Mouse (Mus musculus) liver, embryonic 16.5 days (tissue): ENCODE measurements at regions not wholly inside any gene's neighbourhood (a gene's known extent, or its start where the extent isn't known, plus 50 kb on each side); places are given as distances from the start of the nearest gene placed in this dataset.

Source experiments
- ATAC-seq: fragments of 200-750 bp; cut with Nextera tagmentation; 2 replicates; pipeline ENCODE4 v1.8.0; 2017; ENCODE audit warnings: low read depth, mild to moderate bottlenecking, moderate number of reproducible peaks, moderate library complexity
- H3K27ac ChIP-seq: fragments of 300-500 bp; sonication (generic); 2 replicates; pipeline ENCODE4 v1.5.1; 2014; ENCODE audit warnings: mild to moderate bottlenecking, low read length
- H3K27me3 ChIP-seq: fragments of 300-500 bp; sonication (generic); 2 replicates; pipeline ENCODE4 v1.6.1; 2014; ENCODE audit warnings: low read depth, low read length, mixed read lengths; ENCODE audit not compliant: control insufficient read depth, insufficient read depth
- H3K36me3 ChIP-seq: fragments of 300-500 bp; sonication (generic); 2 replicates; pipeline ENCODE4 v1.6.1; 2014; ENCODE audit warnings: mild to moderate bottlenecking; ENCODE audit not compliant: control insufficient read depth, insufficient read depth
- H3K4me1 ChIP-seq: fragments of 300-500 bp; sonication (generic); 2 replicates; pipeline ENCODE4 v1.6.1; 2014; ENCODE audit warnings: low read depth, low read length, mixed read lengths; ENCODE audit not compliant: control insufficient read depth
- H3K4me2 ChIP-seq: fragments of 300-500 bp; sonication (generic); 2 replicates; pipeline ENCODE4 v1.6.1; 2014; ENCODE audit warnings: low read depth, low read length, mixed read lengths
- H3K4me3 ChIP-seq: fragments of 300-500 bp; sonication (generic); 2 replicates; pipeline ENCODE4 v1.5.1; 2014; ENCODE audit warnings: low read depth, mild to moderate bottlenecking, low read length
- H3K9ac ChIP-seq: fragments of 300-500 bp; sonication (generic); 2 replicates; pipeline ENCODE4 v1.6.1; 2014; ENCODE audit warnings: low read depth, low read length
- H3K9me3 ChIP-seq: fragments of 300-500 bp; sonication (generic); replicated peaks from 2 replicates; pipeline ENCODE4 v1.6.1; 2016; ENCODE audit warnings: low read length; ENCODE audit not compliant: control insufficient read depth
- WGBS: fragments of 180-500 bp; shearing (Covaris S2); extraction: QIAGEN DNeasy Blood & Tissue Kit; methylation state at CpG from one replicate; pipeline ENCODE4 v1.1.7; 2014; ENCODE audit not compliant: insufficient replicate concordance; 5-methylcytosine and 5-hydroxymethylcytosine counted together

DNA sequence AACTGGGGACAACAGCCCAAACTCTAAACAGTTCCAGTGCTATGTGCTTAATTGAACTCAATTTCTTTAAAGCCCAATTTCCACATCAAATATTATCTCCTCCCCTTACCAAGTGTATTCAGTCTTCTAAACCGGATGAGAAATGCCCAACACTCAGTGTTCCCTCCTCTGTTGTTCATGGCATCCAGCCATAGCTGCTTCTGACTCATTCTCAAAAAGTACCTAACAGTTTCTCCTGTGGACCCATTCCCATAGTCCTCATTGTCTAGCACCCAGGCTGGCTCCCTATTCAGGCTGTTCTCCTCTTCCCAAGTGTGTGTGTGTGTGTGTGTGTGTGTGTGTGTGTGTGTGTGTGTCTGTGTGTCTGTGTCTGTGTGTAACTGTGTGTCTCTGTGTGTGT lies 478.7 kb downstream of the Pdcd6ip start:
- Histone ChIP-seq H3K4me2 (no peak overlapping the region), H3K36me3 (no peaks in the 10 kb centered on the region), H3K9me3 (no peaks in the 10 kb centered on the region; the same call in 1 of the 2 replicates), H3K9ac (no peak overlapping the region), H3K4me3 (no peak overlapping the region), H3K27ac (no peak overlapping the region), H3K27me3 (no peaks in the 10 kb centered on the region), H3K4me1 (no peaks in the 10 kb centered on the region)
- 56% methylated on average over 1 of the region's 1 CpGs for WGBS
- no peak for ATAC-seq

GRCm38 (mm10) chr9:113213930-113214329 lies 494.1 kb downstream of the Pdcd6ip start:
- Histone ChIP-seq H3K4me3 (no peak overlapping the region), H3K27ac (no peak overlapping the region), H3K9me3 (no peaks in the 10 kb centered on the region), H3K27me3 (no peaks in the 10 kb centered on the region), H3K9ac (no peak overlapping the region), H3K36me3 (no peaks in the 10 kb centered on the region), H3K4me1 (no peaks in the 10 kb centered on the region), H3K4me2 (no peak overlapping the region)
- 44% methylated on average over 5 of the region's 5 CpGs for WGBS
- no peak for ATAC-seq

DNA sequence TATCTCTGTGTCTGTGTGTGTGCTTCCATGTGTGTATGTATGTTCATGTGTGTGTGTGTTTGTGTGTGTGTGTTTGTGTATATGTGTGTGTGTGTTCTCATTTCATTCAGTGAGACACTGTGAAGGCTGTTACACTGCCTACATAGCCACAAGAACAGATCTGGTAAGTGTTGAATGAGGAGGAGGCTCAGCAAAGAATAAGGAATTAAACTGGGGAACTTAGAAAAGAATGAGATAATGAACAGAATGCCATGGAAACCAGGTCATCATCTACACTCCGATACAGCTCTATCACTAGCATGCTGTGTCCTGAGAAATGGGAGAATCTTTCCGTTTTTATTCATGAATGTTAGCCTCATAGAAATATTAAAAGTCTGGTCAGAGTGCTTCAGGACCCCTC lies 495.7 kb downstream of the Pdcd6ip start:
- no peaks in the 10 kb centered on the region for H3K36me3 ChIP-seq
- H3K27me3 ChIP-seq: no peaks in the 10 kb centered on the region
- no peaks in the 10 kb centered on the region for H3K9me3 ChIP-seq
- ATAC-seq: no peak
- H3K9ac ChIP-seq: no peak overlapping the region
- H3K4me3 ChIP-seq: no peak overlapping the region
- H3K4me2 ChIP-seq: no peak overlapping the region
- H3K27ac ChIP-seq: no peak overlapping the region
- H3K4me1 ChIP-seq: no peaks in the 10 kb centered on the region
- WGBS: 58% methylated on average over 2 of the region's 2 CpGs

DNA sequence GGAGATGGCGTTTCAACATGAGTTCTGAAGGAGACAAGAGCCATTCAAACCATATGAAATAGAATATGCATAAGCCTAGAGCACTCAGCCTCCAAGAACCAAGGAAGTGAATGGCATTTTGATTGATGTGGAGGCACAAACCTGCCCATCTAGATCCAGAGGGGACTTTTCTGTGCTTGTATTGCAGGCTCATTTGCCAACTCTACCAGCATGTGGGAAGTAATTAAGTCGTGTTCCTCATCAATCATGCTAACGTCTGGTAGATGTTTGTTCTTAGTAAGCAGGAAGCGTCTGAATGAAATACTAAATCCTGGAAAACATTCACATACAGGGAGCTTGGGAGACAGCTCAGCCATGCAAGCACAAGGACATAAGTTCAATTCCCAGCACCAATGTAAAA lies 499.9 kb downstream of the Pdcd6ip start:
- Histone ChIP-seq H3K4me1 (no peaks in the 10 kb centered on the region), H3K27me3 (no peaks in the 10 kb centered on the region), H3K9ac (no peak overlapping the region), H3K4me3 (no peak overlapping the region), H3K4me2 (no peak overlapping the region), H3K36me3 (no peaks in the 10 kb centered on the region), H3K9me3 (no peaks in the 10 kb centered on the region), H3K27ac (no peak overlapping the region)
- 41% methylated on average over 4 of the region's 4 CpGs for WGBS
- ATAC-seq: no peak

DNA sequence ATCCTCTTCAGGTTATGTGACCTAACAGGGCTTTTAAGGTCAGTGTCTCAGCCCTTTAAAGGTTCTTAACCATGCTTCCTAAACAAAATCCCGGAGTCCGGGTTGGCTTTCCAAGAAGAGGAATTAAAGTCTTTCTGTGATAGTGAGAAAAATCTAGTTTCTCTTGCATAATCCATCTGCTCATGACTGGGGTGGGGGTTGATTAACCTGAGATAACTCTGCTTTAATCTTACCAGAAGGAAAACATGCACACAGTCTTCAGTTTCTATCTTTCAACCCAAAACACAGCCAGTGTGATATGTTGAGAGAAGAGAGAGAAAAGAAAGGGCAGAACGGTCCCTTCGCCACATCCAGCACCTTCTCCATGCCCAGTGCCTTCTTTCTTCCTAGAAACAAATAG lies 508.8 kb downstream of the Pdcd6ip start:
- ATAC-seq: no peak

DNA sequence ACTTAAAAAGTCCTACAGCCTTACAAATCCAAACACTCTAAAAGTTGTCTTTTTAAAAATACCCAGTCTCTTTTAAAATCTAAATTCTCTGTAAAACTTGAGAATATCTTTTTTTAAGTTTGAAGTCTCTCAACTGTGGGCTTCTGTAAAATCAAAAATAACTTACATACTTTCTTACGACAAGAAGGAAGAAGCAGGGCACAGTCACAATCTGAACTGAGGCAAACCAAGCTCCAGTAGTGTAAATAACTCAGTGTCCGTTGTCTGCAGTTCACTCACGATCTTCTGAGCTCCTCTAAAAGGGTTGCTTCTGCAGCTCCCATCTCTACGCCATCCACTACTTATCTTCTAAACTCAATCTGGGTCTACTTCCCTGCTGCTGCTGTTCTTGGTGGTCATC lies 512.5 kb downstream of the Pdcd6ip start:
- H3K9me3 ChIP-seq: peaks cover 4% of the 10 kb centered on the region; the same call in 1 of the 2 replicates
- 61% methylated on average over 4 of the region's 4 CpGs for WGBS
- no peak overlapping the region for H3K27ac ChIP-seq
- no peak overlapping the region for H3K4me3 ChIP-seq
- no peak overlapping the region for H3K4me2 ChIP-seq
- H3K36me3 ChIP-seq: no peaks in the 10 kb centered on the region
- H3K4me1 ChIP-seq: no peaks in the 10 kb centered on the region
- ATAC-seq: no peak
- no peak overlapping the region for H3K9ac ChIP-seq
- H3K27me3 ChIP-seq: no peaks in the 10 kb centered on the region

More for the DNA sequence above, 508.8 kb downstream of the Pdcd6ip start:
- no peak overlapping the region for H3K4me2 ChIP-seq
- H3K4me1 ChIP-seq: no peaks in the 10 kb centered on the region
- H3K9me3 ChIP-seq: no peaks in the 10 kb centered on the region; the same call in 1 of the 2 replicates
- H3K36me3 ChIP-seq: no peaks in the 10 kb centered on the region
- H3K27me3 ChIP-seq: no peaks in the 10 kb centered on the region
- no peak overlapping the region for H3K9ac ChIP-seq
- 66% methylated on average over 4 of the region's 4 CpGs for WGBS
- no peak overlapping the region for H3K27ac ChIP-seq
- no peak overlapping the region for H3K4me3 ChIP-seq

DNA sequence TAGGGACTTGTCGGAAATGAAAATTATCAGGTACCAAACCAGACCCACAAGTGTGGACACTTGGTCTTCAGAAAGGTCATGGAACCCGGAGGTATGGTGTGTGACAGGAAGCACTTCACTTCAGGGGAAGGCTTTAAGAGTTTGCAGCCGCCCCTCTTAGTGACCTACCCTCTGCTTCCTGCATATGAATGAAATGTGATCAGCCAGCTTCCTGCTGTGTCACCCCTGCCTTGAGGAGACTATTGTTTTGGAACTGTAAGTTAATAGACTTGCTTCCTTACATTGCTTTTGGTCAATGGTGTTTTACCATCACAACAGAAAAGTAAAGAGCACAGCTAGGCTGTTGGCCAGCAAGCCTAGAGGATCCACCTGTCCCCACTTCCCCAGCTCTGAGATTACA lies 515.3 kb downstream of the Pdcd6ip start:
- ATAC-seq: no peak
- H3K9me3 ChIP-seq: 0 out of 2 replicates have a peak, but pooled peaks cover 4% of the 10 kb centered on the region
- H3K9ac ChIP-seq: no peak overlapping the region
- no peak overlapping the region for H3K27ac ChIP-seq
- no peaks in the 10 kb centered on the region for H3K36me3 ChIP-seq
- H3K4me3 ChIP-seq: no peak overlapping the region
- 30% methylated on average over 3 of the region's 3 CpGs for WGBS
- H3K4me2 ChIP-seq: no peak overlapping the region
- H3K4me1 ChIP-seq: no peaks in the 10 kb centered on the region
- H3K27me3 ChIP-seq: no peaks in the 10 kb centered on the region

DNA sequence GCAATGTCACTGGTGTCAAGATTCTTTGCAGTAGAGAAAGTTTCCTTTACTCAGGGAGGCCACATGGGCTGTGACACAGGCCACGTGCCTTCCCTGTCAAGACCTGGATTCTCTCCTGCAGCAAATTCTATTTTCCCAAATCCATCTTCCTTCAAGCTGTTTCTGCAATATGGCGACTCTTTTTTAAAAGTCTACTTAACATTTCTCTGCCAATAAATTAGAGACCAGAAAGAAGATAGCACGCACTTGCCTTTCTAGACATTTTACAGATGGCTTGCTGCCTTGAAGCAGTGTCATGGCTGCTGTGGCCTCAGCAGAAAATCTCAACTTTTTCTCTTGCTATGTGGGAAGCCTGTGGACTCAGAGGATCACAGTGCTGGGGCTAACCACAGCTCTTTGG lies 516.9 kb downstream of the Pdcd6ip start:
- no peaks in the 10 kb centered on the region for H3K27me3 ChIP-seq

DNA sequence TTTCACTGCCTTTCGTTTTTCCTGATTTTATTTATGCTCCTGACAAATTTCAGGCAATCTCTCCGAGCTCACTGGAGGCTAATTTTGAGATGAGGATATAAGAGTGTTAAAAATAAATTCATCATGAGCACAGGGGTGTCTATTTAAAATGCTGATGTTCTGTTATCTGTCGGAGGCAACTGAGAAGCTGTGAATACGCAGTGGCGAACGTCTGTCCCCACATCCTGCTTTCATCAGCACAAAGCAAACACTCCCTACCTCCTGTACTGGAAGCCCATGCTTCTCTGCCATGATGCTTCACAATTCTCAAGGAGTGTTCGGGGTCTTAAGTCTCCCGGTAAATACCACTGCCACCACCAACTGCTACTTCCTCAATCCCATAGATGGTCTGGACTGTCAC lies 526.9 kb downstream of the Pdcd6ip start:
- no peaks in the 10 kb centered on the region; the same call in 1 of the 2 replicates for H3K9me3 ChIP-seq
- WGBS: 60% methylated on average over 8 of the region's 8 CpGs
- H3K4me1 ChIP-seq: no peaks in the 10 kb centered on the region
- ATAC-seq: no peak
- no peaks in the 10 kb centered on the region for H3K27me3 ChIP-seq
- H3K4me2 ChIP-seq: no peak overlapping the region
- H3K4me3 ChIP-seq: no peak overlapping the region
- H3K27ac ChIP-seq: no peak overlapping the region
- no peak overlapping the region for H3K9ac ChIP-seq
- H3K36me3 ChIP-seq: no peaks in the 10 kb centered on the region

More for the DNA sequence above, 516.9 kb downstream of the Pdcd6ip start:
- Histone ChIP-seq H3K9me3 (0 out of 2 replicates have a peak, but pooled peaks cover 4% of the 10 kb centered on the region), H3K4me3 (no peak overlapping the region), H3K9ac (no peak overlapping the region), H3K4me1 (no peaks in the 10 kb centered on the region), H3K36me3 (no peaks in the 10 kb centered on the region), H3K27ac (no peak overlapping the region), H3K4me2 (no peak overlapping the region)
- ATAC-seq: no peak
- WGBS: 56% methylated on average over 3 of the region's 3 CpGs

DNA sequence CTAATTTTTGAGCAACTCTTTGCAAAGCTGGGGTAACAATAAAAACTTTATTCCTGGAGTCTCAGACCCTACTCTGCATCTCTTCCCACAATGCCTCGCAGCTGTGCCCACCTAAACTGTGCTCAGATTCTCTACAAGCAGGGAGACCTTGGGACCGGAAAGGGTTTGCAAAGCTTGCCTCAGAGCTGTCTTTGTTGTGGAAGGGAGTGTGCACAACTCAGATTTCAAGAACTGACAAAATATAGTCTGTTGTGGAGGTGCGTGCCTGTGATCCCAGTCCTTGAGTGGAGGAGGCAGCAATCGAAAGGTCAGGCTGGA lies 530.2 kb downstream of the Pdcd6ip start:
- no peaks in the 10 kb centered on the region; the same call in 1 of the 2 replicates for H3K9me3 ChIP-seq
- no peak overlapping the region for H3K4me3 ChIP-seq
- no peaks in the 10 kb centered on the region for H3K36me3 ChIP-seq
- no peak overlapping the region for H3K4me2 ChIP-seq
- 66% methylated on average over 4 of the region's 4 CpGs for WGBS
- H3K27me3 ChIP-seq: no peaks in the 10 kb centered on the region
- no peak overlapping the region for H3K9ac ChIP-seq
- no peak overlapping the region for H3K27ac ChIP-seq
- no peak for ATAC-seq
- no peaks in the 10 kb centered on the region for H3K4me1 ChIP-seq
